Mouse (Mus musculus) kidney, adult 2 months (tissue): ENCODE data around the gene Scfd2.

ENCODE experiments used
- CTCF ChIP-seq: fragments of 200-500 bp; conservative IDR thresholded peaks from 2 replicates; pipeline ENCODE4 v1.5.1; 2011; ENCODE audit warnings: low read depth, mild to moderate bottlenecking, control low read depth, low read length, moderate library complexity, mixed read lengths; ENCODE audit not compliant: insufficient read depth, insufficient read length
- POLR2A ChIP-seq: fragments of 200-500 bp; IDR thresholded peaks from one replicate; pipeline ENCODE4 v1.6.1; 2011; ENCODE audit warnings: low read depth, low read length, control low read depth

DNA sequence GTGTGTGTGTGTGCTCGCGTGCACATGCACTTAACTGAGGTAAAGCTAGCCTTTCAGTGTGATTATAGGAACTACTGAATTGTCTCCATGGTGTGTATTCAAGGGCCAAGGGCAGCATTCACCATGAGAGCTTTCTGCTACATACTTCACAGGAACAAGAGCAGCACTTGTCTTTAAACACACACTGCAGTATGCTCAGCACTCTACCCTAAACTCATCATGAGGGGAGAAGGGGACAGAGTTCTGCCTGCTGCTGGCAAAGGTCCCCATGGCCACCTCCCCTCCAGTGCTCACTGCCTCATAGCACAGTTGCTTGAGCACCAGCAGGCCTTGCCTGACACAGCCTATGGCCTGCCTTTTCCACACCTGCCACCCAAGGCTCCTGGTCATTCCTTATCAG lies 230.1 kb downstream of the Scfd2 start:
- no peak for TF ChIP-seq POLR2A
- no peak for TF ChIP-seq CTCF
